Mouse (Mus musculus) neural tube, embryonic 11.5 days (tissue): ENCODE results near the gene Anp32a. TPM values are rescaled to one million over a fixed set of nuclear protein-coding genes. Genes with fewer than 3 reads are reported as not detected.

Experiments
- ATAC-seq: fragments of 200-750 bp; cut with Nextera tagmentation; 2 replicates; pipeline ENCODE4 v1.8.0; 2017; ENCODE audit warnings: moderate number of reproducible peaks, mild to moderate bottlenecking, moderate TSS enrichment, moderate library complexity; ENCODE audit not compliant: insufficient read depth, low FRiP score, low TSS enrichment
- DNase-seq: peaks from one replicate; pipeline ENCODE4 v3.0.0-alpha.2; 2015; ENCODE audit warnings: low spot score
- H3K27ac ChIP-seq: fragments of 300-500 bp; sonication (generic); 2 replicates; pipeline ENCODE4 v1.5.1; 2014; ENCODE audit warnings: low read depth, mild to moderate bottlenecking, low read length
- H3K27me3 ChIP-seq: fragments of 300-500 bp; sonication (generic); 2 replicates; pipeline ENCODE4 v1.6.1; 2014; ENCODE audit warnings: mild to moderate bottlenecking, low read length, mixed read lengths; ENCODE audit not compliant: control insufficient read depth, insufficient read depth
- H3K36me3 ChIP-seq: fragments of 300-500 bp; sonication (generic); 2 replicates; pipeline ENCODE4 v1.6.1; 2014; ENCODE audit warnings: mild to moderate bottlenecking, low read length, moderate library complexity, mixed read lengths; ENCODE audit not compliant: control insufficient read depth, insufficient read depth
- H3K4me1 ChIP-seq: fragments of 300-500 bp; sonication (generic); 2 replicates; pipeline ENCODE4 v1.6.1; 2014; ENCODE audit warnings: low read length, mixed read lengths; ENCODE audit not compliant: control insufficient read depth, insufficient read depth
- H3K4me2 ChIP-seq: fragments of 300-500 bp; sonication (generic); 2 replicates; pipeline ENCODE4 v1.6.1; 2014; ENCODE audit warnings: low read depth, mild to moderate bottlenecking, moderate library complexity
- H3K4me3 ChIP-seq: fragments of 300-500 bp; sonication (generic); 2 replicates; pipeline ENCODE4 v1.5.1; 2014; ENCODE audit warnings: low read depth, low read length
- H3K9ac ChIP-seq: fragments of 300-500 bp; sonication (generic); 2 replicates; pipeline ENCODE4 v1.6.1; 2014; ENCODE audit warnings: mild to moderate bottlenecking, low read length
- H3K9me3 ChIP-seq: fragments of 300-500 bp; sonication (generic); 2 replicates; pipeline ENCODE4 v1.6.1; 2016; ENCODE audit warnings: low read length; ENCODE audit not compliant: control insufficient read depth
- WGBS: fragments of 180-500 bp; shearing (Covaris S2); extraction: QIAGEN DNeasy Blood & Tissue Kit; methylation state at CpG from one replicate; pipeline ENCODE4 v1.1.7; 2014; 5-methylcytosine and 5-hydroxymethylcytosine counted together
- polyA plus RNA-seq: library from polyadenylated mRNA; unstranded; fragments of >200 nt; fragmentation: Nextera tagmentation; extraction: Ambion mirVana; gene quantifications from 2 replicates; pipeline ENCODE4 v1.2.1, GENCODE M21; 2014

The Anp32a gene
- polyA plus RNA-seq, 1 experiment from 2014 or later: 125 TPM

DNA sequence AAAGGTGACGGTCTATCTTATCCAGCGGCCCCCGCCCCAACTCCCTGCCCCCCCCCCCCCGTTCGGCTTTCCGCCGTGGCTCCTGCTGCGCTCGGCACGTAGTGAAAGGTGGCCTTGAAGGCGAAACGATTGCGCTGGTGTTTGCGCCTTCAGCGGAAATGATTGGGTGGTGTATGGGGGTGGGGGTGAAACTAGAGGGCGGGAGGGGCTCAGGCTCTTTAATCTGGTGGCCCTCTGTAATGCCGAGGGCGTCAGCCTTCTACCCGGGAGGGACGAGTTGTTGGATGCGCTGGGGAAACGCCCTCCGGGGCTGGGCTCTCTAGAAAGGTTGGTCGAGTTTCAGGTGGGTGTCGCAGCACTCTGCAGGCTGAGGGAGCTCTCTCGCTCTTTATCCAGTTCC is 3.5 kb downstream of the Anp32a start:
- peak overlapping the region; percentile 98 for H3K9ac ChIP-seq
- ATAC-seq (no peak), DNase-seq (peak; percentile 52)
- H3K27me3 ChIP-seq: no peaks in the 10 kb centered on the region
- peak overlapping the region; percentile 97 for H3K27ac ChIP-seq
- peaks cover 2% of the 10 kb centered on the region; the same call in 1 of the 2 replicates for H3K36me3 ChIP-seq
- peaks cover 22% of the 10 kb centered on the region for H3K4me1 ChIP-seq
- WGBS: 1% methylated on average over 26 of the region's 26 CpGs
- peak overlapping the region; percentile 85 for H3K4me3 ChIP-seq
- H3K4me2 ChIP-seq: peak overlapping the region; percentile 93
- no peaks in the 10 kb centered on the region for H3K9me3 ChIP-seq

DNA sequence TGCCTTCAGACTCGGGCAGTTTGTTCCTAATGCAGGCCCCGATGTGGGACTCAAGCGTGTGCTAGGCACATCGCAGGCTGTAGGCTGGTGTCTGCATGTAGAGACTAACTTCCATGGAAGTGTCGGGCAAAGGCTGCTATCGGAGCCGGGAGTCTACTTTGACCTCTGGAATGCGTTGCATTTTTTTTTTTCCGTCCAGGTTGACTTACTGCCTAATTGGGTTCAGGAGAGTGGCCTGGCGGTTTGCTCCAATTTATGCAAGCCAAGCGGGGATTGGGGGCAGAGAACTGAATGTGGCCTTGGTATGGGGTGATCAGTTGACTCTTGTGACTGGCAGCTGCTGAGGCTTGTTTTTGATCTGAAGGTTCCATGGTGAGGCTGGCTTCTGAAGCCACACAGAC is 4.0 kb downstream of the Anp32a start:
- Histone ChIP-seq H3K4me3 (peak overlapping the region; percentile 85), H3K9me3 (no peaks in the 10 kb centered on the region), H3K4me1 (peaks cover 22% of the 10 kb centered on the region), H3K27me3 (no peaks in the 10 kb centered on the region), H3K4me2 (peak overlapping the region; percentile 93), H3K36me3 (peaks cover 3% of the 10 kb centered on the region; the same call in 1 of the 2 replicates), H3K9ac (peak overlapping the region; percentile 98), H3K27ac (no peak overlapping the region)
- WGBS: 11% methylated on average over 11 of the region's 11 CpGs
- no peak for DNase-seq
- ATAC-seq: no peak

DNA sequence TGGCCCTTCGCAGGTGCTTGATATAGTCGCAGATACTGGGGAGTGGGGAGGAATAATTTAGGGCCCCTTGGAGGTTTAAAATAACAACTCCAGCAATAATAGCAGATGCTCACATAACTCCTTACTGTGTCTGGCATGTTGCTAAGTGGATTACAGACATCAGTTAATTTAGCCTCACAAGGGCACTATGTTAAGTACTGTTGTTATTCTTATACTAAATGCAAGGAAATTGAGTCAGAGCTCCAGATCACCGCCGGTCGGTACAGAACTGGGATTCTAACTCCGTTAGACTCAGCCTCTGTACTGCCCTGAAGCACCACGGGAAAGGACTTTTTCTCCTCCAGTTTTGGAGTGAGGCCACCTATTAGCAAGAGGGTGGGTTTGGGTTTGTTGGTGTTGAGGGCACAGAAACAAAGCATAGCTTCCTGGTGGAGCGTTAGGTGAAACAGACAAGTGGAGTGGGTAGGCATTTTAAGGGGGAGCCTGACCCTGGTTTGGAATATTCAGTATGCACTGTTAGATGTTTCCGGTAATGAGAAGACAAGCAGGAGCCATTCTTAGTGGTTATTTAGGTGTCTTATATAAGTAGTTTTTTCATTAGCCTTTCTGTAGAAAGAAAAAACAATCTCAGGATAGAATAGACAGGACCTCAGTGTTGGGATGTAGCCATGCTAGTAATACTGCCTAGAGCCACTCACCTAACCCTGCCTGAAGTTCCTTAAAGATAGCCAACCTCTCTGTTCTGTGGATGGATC is 4.7 kb downstream of the Anp32a start:
- no peak overlapping the region for H3K4me3 ChIP-seq
- ATAC-seq (no peak), DNase-seq (no peak)
- peaks cover 22% of the 10 kb centered on the region for H3K4me1 ChIP-seq
- peaks cover 3% of the 10 kb centered on the region; the same call in 1 of the 2 replicates for H3K36me3 ChIP-seq
- no peaks in the 10 kb centered on the region for H3K9me3 ChIP-seq
- H3K4me2 ChIP-seq: peak overlapping the region; percentile 93
- H3K27me3 ChIP-seq: no peaks in the 10 kb centered on the region
- no peak overlapping the region for H3K27ac ChIP-seq
- WGBS: 70% methylated on average over 9 of the region's 9 CpGs
- H3K9ac ChIP-seq: no peak overlapping the region

DNA sequence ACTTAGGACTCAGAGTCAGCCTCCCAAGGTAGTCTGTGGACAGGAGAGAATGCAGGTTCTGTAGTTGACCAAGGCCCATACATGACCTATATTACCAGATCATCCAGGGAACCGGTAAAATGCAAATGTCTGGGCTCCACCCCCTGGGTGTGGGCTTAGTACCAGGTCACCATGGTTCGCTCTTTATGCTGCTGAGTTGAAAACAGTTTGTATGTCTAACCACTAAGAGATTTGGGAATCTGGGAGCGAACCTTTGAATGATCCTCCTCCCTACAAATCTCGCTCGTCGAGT is 5.2 kb downstream of the Anp32a start:
- Histone ChIP-seq H3K27ac (no peak overlapping the region), H3K36me3 (peaks cover 3% of the 10 kb centered on the region; the same call in 1 of the 2 replicates), H3K4me2 (no peak overlapping the region), H3K4me1 (peaks cover 22% of the 10 kb centered on the region), H3K4me3 (no peak overlapping the region), H3K27me3 (no peaks in the 10 kb centered on the region), H3K9ac (no peak overlapping the region), H3K9me3 (no peaks in the 10 kb centered on the region)
- no peak for ATAC-seq
- no peak for DNase-seq
- 73% methylated on average over 6 of the region's 6 CpGs for WGBS

DNA sequence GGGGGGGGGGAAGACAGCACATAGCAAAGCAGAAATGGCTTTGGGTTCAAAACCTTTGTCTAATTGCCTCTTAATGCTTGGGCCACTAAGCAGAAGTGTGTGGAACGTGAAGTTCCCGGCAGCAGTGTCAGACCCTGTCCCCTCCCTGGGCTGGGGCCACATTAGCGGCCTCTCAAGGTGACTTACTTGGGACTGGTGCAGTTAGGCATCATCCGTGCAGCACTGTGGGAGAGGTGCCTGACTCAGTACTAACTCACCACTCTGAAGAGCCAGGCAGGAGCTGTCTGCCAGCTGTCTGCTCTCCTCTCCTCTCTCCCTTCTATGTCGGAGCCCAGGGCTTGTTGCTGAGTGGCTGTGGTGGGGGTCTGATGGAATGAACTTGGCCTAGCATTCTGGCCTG is 6.1 kb downstream of the Anp32a start:
- no peak for ATAC-seq
- Histone ChIP-seq H3K27me3 (no peaks in the 10 kb centered on the region), H3K4me3 (no peak overlapping the region), H3K4me2 (no peak overlapping the region), H3K9ac (no peak overlapping the region), H3K27ac (no peak overlapping the region), H3K36me3 (peaks cover 3% of the 10 kb centered on the region; the same call in 1 of the 2 replicates), H3K4me1 (peaks cover 22% of the 10 kb centered on the region), H3K9me3 (no peaks in the 10 kb centered on the region)
- WGBS: 84% methylated on average over 4 of the region's 5 CpGs
- DNase-seq: no peak

DNA sequence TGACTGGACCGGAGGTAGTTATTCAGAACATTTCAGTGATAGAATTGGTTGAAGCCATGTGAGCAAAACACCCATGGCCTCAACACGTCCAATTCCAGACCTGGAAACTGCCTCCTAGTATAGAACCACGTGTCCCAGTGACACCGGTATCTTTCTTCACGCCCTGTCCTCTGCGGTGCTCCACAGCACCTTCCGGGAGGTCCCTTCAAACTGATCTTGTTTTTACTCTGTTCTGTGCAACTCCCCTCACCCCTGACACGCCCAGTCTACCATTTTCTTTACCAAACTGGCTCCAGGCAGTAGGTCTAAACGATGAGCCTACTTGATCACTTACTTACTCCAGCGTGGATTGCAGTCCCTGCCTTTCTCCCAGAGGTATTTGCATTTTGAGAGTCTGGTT is 7.0 kb downstream of the Anp32a start:
- no peak for ATAC-seq
- Histone ChIP-seq H3K9ac (no peak overlapping the region), H3K4me1 (peaks cover 22% of the 10 kb centered on the region), H3K9me3 (no peaks in the 10 kb centered on the region), H3K36me3 (peaks cover 3% of the 10 kb centered on the region; the same call in 1 of the 2 replicates), H3K4me3 (no peak overlapping the region), H3K27ac (no peak overlapping the region), H3K27me3 (no peaks in the 10 kb centered on the region), H3K4me2 (no peak overlapping the region)
- no peak for DNase-seq
- 86% methylated on average over 10 of the region's 10 CpGs for WGBS

DNA sequence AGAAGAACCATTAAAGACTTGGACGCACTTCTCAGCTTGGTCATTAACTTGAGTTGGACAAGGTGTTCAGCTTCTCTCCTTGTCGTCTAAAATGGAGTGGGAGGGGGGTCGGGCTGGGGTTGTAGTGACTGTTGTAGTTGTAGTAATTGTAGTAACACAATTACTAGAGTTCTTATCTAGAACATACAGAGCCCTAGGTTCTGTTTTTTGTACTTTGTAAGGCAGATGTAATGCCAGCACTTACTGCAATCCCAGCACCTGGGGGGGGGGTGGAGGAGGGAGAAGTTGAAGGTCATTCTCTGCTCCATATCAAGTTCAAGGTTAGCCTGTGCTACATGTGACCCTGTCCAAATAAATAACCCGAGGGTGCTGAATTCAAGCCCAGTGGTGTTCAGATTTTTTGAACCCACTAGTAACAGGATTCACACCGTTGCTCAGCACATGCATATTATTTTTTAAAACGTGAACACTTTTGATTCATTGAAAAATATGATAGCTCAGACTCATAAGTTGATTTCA is 7.4 kb downstream of the Anp32a start:
- Histone ChIP-seq H3K9ac (no peak overlapping the region), H3K9me3 (no peaks in the 10 kb centered on the region), H3K27ac (no peak overlapping the region), H3K36me3 (peaks cover 3% of the 10 kb centered on the region; the same call in 1 of the 2 replicates), H3K4me2 (no peak overlapping the region), H3K4me3 (no peak overlapping the region), H3K27me3 (no peaks in the 10 kb centered on the region), H3K4me1 (peaks cover 22% of the 10 kb centered on the region)
- WGBS: 76% methylated on average over 6 of the region's 6 CpGs
- no peak for DNase-seq
- no peak for ATAC-seq

DNA sequence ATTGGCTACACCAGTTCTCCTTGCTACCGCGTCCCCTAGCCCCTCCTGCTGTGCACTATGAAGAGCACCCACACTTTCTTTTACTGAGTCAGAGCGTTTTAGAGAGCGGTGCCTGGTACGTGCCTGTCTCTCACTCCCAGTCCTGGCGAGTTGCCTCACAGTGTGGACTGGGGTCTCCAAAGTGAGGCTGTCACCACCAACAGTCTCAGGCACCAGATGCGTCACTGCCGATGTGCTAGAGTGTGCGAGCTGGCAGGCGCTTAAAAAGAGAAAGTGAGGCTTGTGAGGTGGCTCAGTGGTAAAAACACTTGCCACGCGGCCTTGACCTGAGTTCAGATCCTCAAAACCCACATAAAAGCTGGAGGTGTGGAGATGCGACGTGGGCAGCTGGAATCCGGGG is 8.2 kb downstream of the Anp32a start:
- ATAC-seq: no peak
- Histone ChIP-seq H3K36me3 (peaks cover 3% of the 10 kb centered on the region; the same call in 1 of the 2 replicates), H3K4me1 (peaks cover 22% of the 10 kb centered on the region), H3K27me3 (no peaks in the 10 kb centered on the region), H3K9me3 (no peaks in the 10 kb centered on the region), H3K4me3 (no peak overlapping the region), H3K27ac (no peak overlapping the region), H3K9ac (0 out of 2 replicates have a peak overlapping the region, but pooled peaks have one; percentile 14), H3K4me2 (no peak overlapping the region)
- 76% methylated on average over 15 of the region's 15 CpGs for WGBS
- no peak for DNase-seq

DNA sequence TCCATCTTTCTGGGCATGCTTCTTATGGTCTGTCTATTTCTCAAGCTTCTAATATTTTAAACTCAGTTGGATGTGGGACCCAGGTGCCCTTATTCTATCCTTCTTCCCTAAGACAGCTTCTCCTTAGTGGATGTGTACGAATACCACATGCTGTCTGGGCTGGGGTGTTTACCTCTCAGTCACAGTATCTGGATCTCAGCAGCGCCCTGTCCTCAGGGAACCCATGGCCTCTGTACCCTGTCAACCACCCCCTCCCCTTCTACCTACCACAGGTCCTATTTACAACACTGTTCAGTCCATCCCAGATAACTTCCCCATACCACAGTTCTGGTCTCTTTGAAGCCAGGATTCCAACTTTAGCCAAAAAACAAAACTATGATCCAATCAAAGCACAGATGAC is 9.6 kb downstream of the Anp32a start:
- Histone ChIP-seq H3K27me3 (no peaks in the 10 kb centered on the region), H3K36me3 (peaks cover 3% of the 10 kb centered on the region; the same call in 1 of the 2 replicates), H3K4me1 (peaks cover 15% of the 10 kb centered on the region), H3K4me2 (no peak overlapping the region), H3K4me3 (no peak overlapping the region), H3K27ac (no peak overlapping the region), H3K9ac (no peak overlapping the region), H3K9me3 (no peaks in the 10 kb centered on the region)
- WGBS: 73% methylated on average over 2 of the region's 2 CpGs
- ATAC-seq: no peak
- no peak for DNase-seq
